Comparison of ENCODE assay signal across 22 mouse cellular contexts in the genomic region with DNA sequence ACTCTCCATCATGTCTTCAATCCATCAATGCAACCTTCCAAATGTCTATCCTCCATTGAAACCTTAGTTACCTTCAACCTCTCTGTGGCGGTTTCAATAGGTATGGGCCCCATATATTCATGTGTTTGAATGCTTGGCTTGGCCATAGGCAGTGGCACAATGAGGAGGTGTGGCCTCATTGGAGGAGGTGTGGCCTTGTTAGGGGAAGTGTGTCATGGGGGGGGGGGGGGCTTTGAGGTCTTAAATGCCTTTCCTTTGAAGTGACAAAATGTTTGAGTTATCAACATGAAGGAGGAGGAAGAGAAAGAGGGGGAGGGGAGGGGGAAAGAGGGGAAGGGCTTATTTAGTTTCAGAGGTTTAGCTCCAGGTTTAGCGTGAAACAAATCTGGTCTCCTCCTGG.
"Had no signal": no experiment of that assay in that cellular context is flagged by ENCODE, and none has a peak within 500 bp of the region (broad histone marks: within the 10 kb centered on the region; RNA-seq: fewer than 3 reads in every experiment).

No protein-coding gene starts in this region.

- H3K36me3 ChIP-seq: intestine, embryonic 15.5 days; limb, embryonic 12.5 days; limb, embryonic 15.5 days; liver, embryonic 12.5 days; liver, embryonic 15.5 days; midbrain, embryonic 10.5 days; midbrain, embryonic 13.5 days; neural tube, embryonic 12.5 days; neural tube, embryonic 15.5 days had no signal

- H3K27me3 ChIP-seq: intestine, embryonic 15.5 days; neural tube, embryonic 12.5 days had no signal

- DNase-seq: kidney, adult 11 months; kidney, adult 9 months; kidney, postnatal 14 days; kidney, postnatal 4 days; left cerebral cortex, postnatal 4 days; lung, adult 2 months; lung, postnatal 36 days; right cerebral cortex, adult 18-20 months; right cerebral cortex, postnatal 14 days; right cerebral cortex, postnatal 4 days; spleen, adult 18-20 months; thymus, adult 18-20 months; thymus, postnatal 14 days had no signal

- ATAC-seq: intestine, embryonic 15.5 days; liver, embryonic 12.5 days; midbrain, embryonic 13.5 days had no signal
